Mouse (Mus musculus) heart, embryonic 16.5 days (tissue): ENCODE measurements at regions not wholly inside any gene's neighbourhood (a gene's known extent, or its start where the extent isn't known, plus 50 kb on each side); places are given as distances from the start of the nearest gene placed in this dataset.

Experiments used
- ATAC-seq: fragments of 200-750 bp; cut with Nextera tagmentation; replicated peaks from 2 replicates; pipeline ENCODE4 v1.8.0; 2017; ENCODE audit warnings: moderate number of reproducible peaks; ENCODE audit not compliant: insufficient read depth, low FRiP score; ENCODE audit errors: extremely low read depth
- H3K27ac ChIP-seq: fragments of 300-500 bp; sonication (generic); 2 replicates; pipeline ENCODE4 v1.5.1; 2014; ENCODE audit warnings: mild to moderate bottlenecking, low read length, control low read depth, moderate library complexity
- H3K27me3 ChIP-seq: fragments of 300-500 bp; sonication (generic); 2 replicates; pipeline ENCODE4 v1.6.1; 2014; ENCODE audit warnings: low read length, mixed read lengths; ENCODE audit not compliant: control insufficient read depth, insufficient read depth
- H3K36me3 ChIP-seq: fragments of 300-500 bp; sonication (generic); 2 replicates; pipeline ENCODE4 v1.6.1; 2014; ENCODE audit not compliant: control insufficient read depth, insufficient read depth
- H3K4me1 ChIP-seq: fragments of 300-500 bp; sonication (generic); 2 replicates; pipeline ENCODE4 v1.6.1; 2014; ENCODE audit warnings: low read length, mixed read lengths; ENCODE audit not compliant: control insufficient read depth, insufficient read depth
- H3K4me2 ChIP-seq: fragments of 300-500 bp; sonication (generic); 2 replicates; pipeline ENCODE4 v1.6.1; 2014; ENCODE audit warnings: low read depth, mild to moderate bottlenecking, control low read depth, low read length
- H3K4me3 ChIP-seq: fragments of 300-500 bp; sonication (generic); 2 replicates; pipeline ENCODE4 v1.5.1; 2014; ENCODE audit warnings: mild to moderate bottlenecking, control low read depth, low read length
- H3K9ac ChIP-seq: fragments of 300-500 bp; sonication (generic); 2 replicates; pipeline ENCODE4 v1.6.1; 2014; ENCODE audit warnings: low read length, control low read depth
- H3K9me3 ChIP-seq: fragments of 300-500 bp; sonication (generic); replicated peaks from 2 replicates; pipeline ENCODE4 v1.6.1; 2016; ENCODE audit warnings: low read length; ENCODE audit not compliant: control insufficient read depth
- WGBS: fragments of 180-500 bp; shearing (Covaris S2); extraction: QIAGEN DNeasy Blood & Tissue Kit; methylation state at CpG from one replicate; pipeline ENCODE4 v1.1.7; 2014; 5-methylcytosine and 5-hydroxymethylcytosine counted together

GRCm38 (mm10) chr13:101229861-101230260 lies 396.6 kb upstream of the Slc30a5 start:
- Histone ChIP-seq H3K4me1 (peaks cover 13% of the 10 kb centered on the region), H3K36me3 (no peaks in the 10 kb centered on the region), H3K4me2 (no peak overlapping the region), H3K9me3 (no peaks in the 10 kb centered on the region), H3K9ac (no peak overlapping the region), H3K27ac (no peak overlapping the region), H3K27me3 (no peaks in the 10 kb centered on the region), H3K4me3 (no peak overlapping the region)
- 84% methylated on average over 4 of the region's 4 CpGs for WGBS
- no peak for ATAC-seq

DNA sequence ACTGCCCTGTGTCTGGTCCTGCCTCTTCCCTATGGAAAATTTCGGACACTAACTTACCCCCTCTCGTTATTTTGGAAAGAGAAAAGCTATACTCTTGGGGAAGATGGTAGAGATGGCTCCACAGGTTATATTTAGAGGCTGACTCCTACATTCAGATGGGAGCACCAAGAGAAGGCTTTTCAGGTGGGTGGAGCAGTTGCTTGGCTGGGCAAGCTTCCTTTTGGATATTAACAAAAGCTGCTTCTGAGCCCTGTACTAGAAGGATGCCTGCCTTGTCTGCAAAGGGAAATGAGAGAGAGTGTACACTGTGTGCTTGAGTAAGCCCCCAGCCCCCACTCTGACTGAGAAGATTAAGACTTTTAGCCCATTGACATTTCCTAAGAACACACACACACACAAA lies 392.1 kb upstream of the Slc30a5 start:
- Histone ChIP-seq H3K4me1 (no peaks in the 10 kb centered on the region), H3K4me3 (no peak overlapping the region), H3K36me3 (no peaks in the 10 kb centered on the region), H3K9me3 (no peaks in the 10 kb centered on the region), H3K9ac (no peak overlapping the region), H3K27me3 (no peaks in the 10 kb centered on the region), H3K4me2 (no peak overlapping the region), H3K27ac (no peak overlapping the region)
- ATAC-seq, result no peak
- WGBS, result 70% methylated on average over 2 of the region's 2 CpGs

- no peak overlapping the region for H3K4me2 ChIP-seq
- no peak for ATAC-seq
- no peaks in the 10 kb centered on the region for H3K4me1 ChIP-seq
- whole genome bisulfite sequencing, result 73% methylated on average over 7 of the region's 7 CpGs
- no peaks in the 10 kb centered on the region for H3K36me3 ChIP-seq
- H3K4me3 ChIP-seq, result no peak overlapping the region
- H3K9ac ChIP-seq, result no peak overlapping the region
- H3K27ac ChIP-seq, result no peak overlapping the region
- H3K9me3 ChIP-seq, result no peaks in the 10 kb centered on the region
- no peaks in the 10 kb centered on the region for H3K27me3 ChIP-seq
Observed at GRCm38 (mm10) chr13:101221331-101222043, 388.3 kb upstream of the Slc30a5 start.

- no peak overlapping the region for H3K4me3 ChIP-seq
- no peak overlapping the region for H3K9ac ChIP-seq
- no peaks in the 10 kb centered on the region for H3K27me3 ChIP-seq
- ATAC-seq, result no peak
- whole genome bisulfite sequencing, result 77% methylated on average over 5 of the region's 5 CpGs
- H3K4me2 ChIP-seq, result no peak overlapping the region
- no peaks in the 10 kb centered on the region for H3K9me3 ChIP-seq
- H3K36me3 ChIP-seq, result no peaks in the 10 kb centered on the region
- H3K4me1 ChIP-seq, result no peaks in the 10 kb centered on the region
- H3K27ac ChIP-seq, result no peak overlapping the region
Observed at GRCm38 (mm10) chr13:101219568-101219967, 386.3 kb upstream of the Slc30a5 start.

- H3K27me3 ChIP-seq, result no peaks in the 10 kb centered on the region
- no peak for ATAC-seq
Observed at GRCm38 (mm10) chr13:101216897-101217480, 383.8 kb upstream of the Slc30a5 start.

GRCm38 (mm10) chr13:101216421-101216820 lies 383.2 kb upstream of the Slc30a5 start:
- ATAC-seq, result no peak
- 77% methylated on average over 4 of the region's 4 CpGs for WGBS

More at GRCm38 (mm10) chr13:101216897-101217480, 383.8 kb upstream of the Slc30a5 start:
- Histone ChIP-seq H3K4me1 (peaks cover 5% of the 10 kb centered on the region; the same call in 1 of the 2 replicates), H3K9me3 (no peaks in the 10 kb centered on the region), H3K4me3 (no peak overlapping the region), H3K36me3 (no peaks in the 10 kb centered on the region), H3K9ac (no peak overlapping the region), H3K27ac (no peak overlapping the region), H3K4me2 (no peak overlapping the region)
- WGBS, result 66% methylated on average over 8 of the region's 8 CpGs

GRCm38 (mm10) chr13:101215792-101216221 lies 382.6 kb upstream of the Slc30a5 start:
- Histone ChIP-seq H3K4me3 (no peak overlapping the region), H3K4me1 (peaks cover 5% of the 10 kb centered on the region; the same call in 1 of the 2 replicates), H3K9me3 (no peaks in the 10 kb centered on the region), H3K27me3 (no peaks in the 10 kb centered on the region), H3K4me2 (no peak overlapping the region), H3K36me3 (no peaks in the 10 kb centered on the region), H3K27ac (no peak overlapping the region), H3K9ac (no peak overlapping the region)
- WGBS, result 48% methylated on average over 11 of the region's 11 CpGs
- ATAC-seq, result no peak

More at GRCm38 (mm10) chr13:101216421-101216820, 383.2 kb upstream of the Slc30a5 start:
- no peak overlapping the region for H3K9ac ChIP-seq
- H3K4me1 ChIP-seq, result peaks cover 5% of the 10 kb centered on the region; the same call in 1 of the 2 replicates
- H3K27ac ChIP-seq, result no peak overlapping the region
- H3K4me2 ChIP-seq, result no peak overlapping the region
- no peaks in the 10 kb centered on the region for H3K27me3 ChIP-seq
- no peaks in the 10 kb centered on the region for H3K36me3 ChIP-seq
- no peak overlapping the region for H3K4me3 ChIP-seq
- no peaks in the 10 kb centered on the region for H3K9me3 ChIP-seq

- no peak for ATAC-seq
- Histone ChIP-seq H3K4me3 (no peak overlapping the region), H3K27ac (no peak overlapping the region), H3K9ac (no peak overlapping the region), H3K9me3 (no peaks in the 10 kb centered on the region), H3K36me3 (no peaks in the 10 kb centered on the region), H3K4me1 (peaks cover 5% of the 10 kb centered on the region; the same call in 1 of the 2 replicates), H3K27me3 (no peaks in the 10 kb centered on the region), H3K4me2 (no peak overlapping the region)
- 74% methylated on average over 5 of the region's 5 CpGs for WGBS
Observed at GRCm38 (mm10) chr13:101215131-101215641, 382.0 kb upstream of the Slc30a5 start.

- no peaks in the 10 kb centered on the region for H3K9me3 ChIP-seq
- H3K36me3 ChIP-seq, result no peaks in the 10 kb centered on the region
- no peaks in the 10 kb centered on the region for H3K27me3 ChIP-seq
- WGBS, result 75% methylated on average over 2 of the region's 2 CpGs
- no peak overlapping the region for H3K4me2 ChIP-seq
- peaks cover 5% of the 10 kb centered on the region; the same call in 1 of the 2 replicates for H3K4me1 ChIP-seq
- ATAC-seq, result no peak
- H3K4me3 ChIP-seq, result no peak overlapping the region
- H3K9ac ChIP-seq, result no peak overlapping the region
- H3K27ac ChIP-seq, result no peak overlapping the region
Observed at GRCm38 (mm10) chr13:101214094-101214493, 380.9 kb upstream of the Slc30a5 start.
